Mouse (Mus musculus) frontal cortex, postnatal 36 days (tissue): ENCODE data around the gene Olfr1369-ps1.
A peak's percentile ranks its signal among the peaks of the same experiment; 100 is the strongest.
"Not testable (repeated sequence)": the region's sequence is repeated elsewhere in the genome, so short reads cannot be mapped to it uniquely, and the experiment has no call there.

ENCODE experiments used
- DNase-seq, 2 experiments: peaks; one replicate each; pipeline ENCODE4 v3.0.0; 2022; ENCODE audit warnings: low spot score in 2 of 2

Olfr1369-ps1 gene

DNA sequence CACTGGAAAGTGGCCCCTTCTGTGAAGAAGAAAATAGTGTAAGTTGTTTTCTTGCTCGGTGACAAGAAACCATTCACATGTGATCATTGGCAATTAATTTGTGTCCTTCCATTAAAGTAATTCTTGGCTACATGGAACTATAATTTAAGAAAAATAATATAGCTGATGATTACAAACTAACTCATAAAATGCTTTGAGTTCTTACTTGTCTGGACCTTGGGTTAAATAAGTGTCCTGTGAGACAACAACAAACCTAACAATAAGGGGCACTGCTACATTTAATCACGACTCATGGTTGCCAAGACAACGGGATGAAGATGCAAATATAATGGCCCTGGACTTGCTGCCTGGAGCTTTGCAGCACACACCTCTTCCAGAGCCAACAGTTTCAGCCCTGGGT lies at the start of gene Olfr1369-ps1:
Gene Olfr1369-ps1 (plus strand): TSS at position 301 of the 400 bp plus-strand sequence.
- not testable (repeated sequence) for DNase-seq

DNA sequence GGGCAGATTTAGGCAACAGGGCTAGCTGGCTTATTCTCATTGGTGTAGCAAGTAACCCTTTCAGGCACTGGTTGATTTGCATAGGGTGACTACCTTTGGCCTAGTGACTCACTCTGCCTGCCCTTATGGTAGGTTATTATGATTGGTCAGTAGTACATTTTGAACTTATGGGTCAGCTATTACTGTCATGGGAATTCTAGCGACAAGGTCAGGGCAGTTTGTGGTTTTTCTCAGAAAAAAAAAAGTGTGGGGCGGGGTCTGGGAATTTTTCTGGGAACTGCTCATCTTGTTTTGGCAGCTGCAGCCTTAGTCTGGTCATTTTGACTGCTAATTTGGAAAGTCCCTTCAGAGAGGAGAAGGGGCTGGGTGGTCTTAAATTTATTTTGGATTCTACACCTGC lies 45.3 kb upstream of the Olfr1369-ps1 start:
- DNase-seq: no peak

DNA sequence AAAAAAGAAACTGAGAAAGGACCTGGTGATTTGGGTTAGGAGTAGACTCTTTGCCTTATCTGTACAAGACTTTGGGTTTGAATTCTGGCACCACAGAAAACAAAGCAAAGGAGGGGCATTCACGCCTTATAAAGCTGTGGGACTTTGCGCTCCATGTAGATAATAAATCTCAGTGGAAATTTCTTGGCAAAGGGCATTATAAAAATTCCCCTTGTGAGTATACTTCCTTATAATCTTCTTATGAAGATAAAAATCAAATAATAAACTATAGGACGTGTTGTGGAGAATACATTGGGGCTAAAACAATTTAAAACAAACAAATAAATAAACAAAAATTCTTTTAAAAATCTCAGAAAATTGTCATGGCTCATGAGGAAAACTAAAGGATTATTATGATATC lies 36.4 kb upstream of the Olfr1369-ps1 start, which contains the start of gene Olfr1370:
Gene Olfr1370 (minus strand): TSS at position 101 of the 400 bp plus-strand sequence.
- no peak for DNase-seq

DNA sequence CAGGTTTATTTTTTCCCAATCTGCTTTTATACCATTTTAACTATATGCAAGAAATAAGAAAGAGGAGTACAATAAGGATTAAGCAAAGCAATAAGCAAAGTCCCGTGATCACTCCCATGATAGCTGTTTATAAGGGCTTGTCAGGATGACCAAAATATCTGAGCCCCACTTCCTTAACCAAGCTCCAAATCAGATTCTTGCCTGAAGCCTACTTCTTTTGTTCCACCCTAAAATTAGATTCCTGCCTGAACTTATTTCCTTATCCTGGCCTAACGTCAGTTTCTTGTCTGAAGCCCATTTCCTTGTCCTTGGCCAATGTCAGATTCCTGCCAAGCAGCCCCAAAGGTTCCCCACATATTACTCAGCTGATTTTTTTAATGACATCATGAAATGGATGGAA lies 28.6 kb upstream of the Olfr1369-ps1 start:
- DNase-seq: no peak

DNA sequence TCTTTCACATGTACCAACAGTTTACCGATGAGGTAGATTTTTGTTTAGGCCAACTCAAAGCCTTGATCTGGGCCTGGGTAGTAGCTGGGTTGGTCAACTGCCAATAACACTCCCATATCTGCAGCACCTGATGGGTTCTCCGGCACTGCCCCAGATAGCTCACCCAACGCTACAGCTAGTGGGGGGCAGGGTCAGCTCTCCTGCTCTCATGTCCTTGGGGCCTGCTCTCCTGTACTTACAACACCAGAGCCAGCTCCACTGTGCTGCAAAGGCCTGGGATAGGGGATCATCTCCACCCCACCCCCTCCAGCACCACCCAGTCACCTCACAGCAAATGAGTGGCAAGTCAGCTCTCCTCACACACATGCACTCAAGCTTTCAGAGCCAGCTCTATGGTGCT lies 1.5 kb upstream of the Olfr1369-ps1 start:
- DNase-seq: no peak

DNA sequence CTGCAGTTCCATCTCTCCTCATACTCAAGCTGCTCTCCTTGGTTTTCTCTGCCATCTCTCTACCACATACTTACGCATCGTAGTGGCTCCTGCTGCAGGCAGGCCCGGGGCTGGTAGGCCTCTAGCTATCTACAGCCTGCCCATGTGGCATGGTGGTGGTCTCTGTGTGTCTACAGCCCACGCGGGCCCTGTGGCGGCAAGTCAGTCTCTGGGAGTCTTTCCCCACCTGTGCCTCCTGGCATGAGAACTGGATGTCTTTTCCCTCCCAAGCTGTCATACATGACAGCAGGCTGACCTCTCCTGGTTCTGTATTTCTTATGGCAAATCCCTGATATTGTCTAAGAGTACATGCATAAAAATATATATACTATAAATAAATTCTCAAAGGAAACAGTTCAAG lies 842 bp upstream of the Olfr1369-ps1 start:
- no peak for DNase-seq

DNA sequence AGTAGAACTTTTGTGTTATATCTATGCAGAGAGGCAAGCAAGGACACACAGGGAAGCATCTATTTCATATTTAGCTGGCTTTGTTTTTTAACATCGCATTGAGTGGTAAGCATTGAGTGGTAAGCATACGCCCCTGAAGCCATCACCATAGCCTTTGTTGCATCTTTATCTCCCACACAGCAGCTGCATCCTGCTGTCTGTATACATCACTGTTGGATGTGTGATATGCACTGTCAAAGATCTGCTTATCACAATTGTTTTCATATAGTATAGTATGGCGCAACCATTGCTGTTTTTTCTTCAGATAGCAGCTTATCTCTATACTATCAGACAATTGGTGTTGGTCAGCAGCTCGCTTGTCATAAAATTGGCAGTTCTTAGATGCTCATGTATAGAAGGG lies 2.8 kb downstream of the Olfr1369-ps1 start:
- no peak for DNase-seq

DNA sequence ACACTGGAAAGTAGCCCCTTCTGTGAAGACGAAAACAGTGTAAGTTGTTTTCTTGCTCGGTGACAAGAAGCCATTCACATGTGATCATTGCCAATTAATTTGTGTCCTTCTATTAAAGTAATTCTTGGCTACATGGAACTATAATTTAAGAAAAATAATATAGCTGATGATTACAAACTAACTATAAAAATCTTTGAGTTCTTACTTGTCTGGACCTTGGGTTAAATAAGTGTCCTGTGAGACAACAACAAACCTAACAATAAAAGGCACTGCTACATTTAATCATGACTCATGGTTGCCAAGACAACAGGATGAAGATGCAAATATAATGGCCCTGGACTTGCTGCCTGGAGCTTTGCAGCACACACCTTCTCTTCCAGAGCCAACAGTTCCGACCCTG lies 18.1 kb downstream of the Olfr1369-ps1 start, which contains the start of gene Olfr263:
Gene Olfr263 (plus strand): TSS at position 301 of the 400 bp plus-strand sequence.
- not testable (repeated sequence) for DNase-seq

DNA sequence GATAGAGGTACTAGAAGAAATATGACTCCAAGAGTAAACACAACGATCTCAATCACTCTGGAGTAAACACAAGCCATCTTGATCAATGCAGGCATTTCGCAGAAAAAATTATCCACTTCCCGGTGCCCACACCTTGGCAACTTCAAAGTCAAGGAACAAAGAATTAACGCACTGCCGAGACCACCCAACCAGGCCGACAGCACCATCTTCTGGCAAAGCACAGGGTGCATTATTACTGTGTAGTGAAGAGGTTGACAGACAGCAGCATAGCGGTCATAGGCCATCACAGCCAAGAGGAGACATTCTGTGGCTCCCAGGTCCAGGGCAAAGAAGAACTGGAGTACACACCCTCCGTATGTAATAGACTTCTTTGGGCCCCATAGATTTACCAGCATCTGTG lies 31.1 kb downstream of the Olfr1369-ps1 start:
- DNase-seq: no peak

DNA sequence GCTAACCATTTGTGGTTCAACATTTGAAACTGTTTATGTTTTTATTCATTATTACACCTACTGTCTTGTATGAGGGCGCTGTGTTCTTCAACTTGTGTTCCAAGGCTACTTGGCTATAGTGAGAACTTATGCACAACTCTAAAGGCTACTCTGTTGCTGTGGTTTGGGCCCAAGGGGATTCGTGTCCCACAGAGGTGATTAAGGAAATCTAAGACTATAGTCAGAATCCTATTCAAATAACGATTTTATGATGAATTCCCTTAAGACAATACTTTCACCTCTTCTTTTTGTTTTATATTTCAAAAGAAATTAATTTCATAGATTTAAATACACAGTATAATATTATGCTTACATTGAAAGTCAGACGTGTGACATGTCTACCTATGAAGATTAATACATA lies 34.5 kb downstream of the Olfr1369-ps1 start, which contains the start of gene Olfr1368:
Gene Olfr1368 (minus strand): TSS at position 101 of the 400 bp plus-strand sequence.
- DNase-seq: no peak

DNA sequence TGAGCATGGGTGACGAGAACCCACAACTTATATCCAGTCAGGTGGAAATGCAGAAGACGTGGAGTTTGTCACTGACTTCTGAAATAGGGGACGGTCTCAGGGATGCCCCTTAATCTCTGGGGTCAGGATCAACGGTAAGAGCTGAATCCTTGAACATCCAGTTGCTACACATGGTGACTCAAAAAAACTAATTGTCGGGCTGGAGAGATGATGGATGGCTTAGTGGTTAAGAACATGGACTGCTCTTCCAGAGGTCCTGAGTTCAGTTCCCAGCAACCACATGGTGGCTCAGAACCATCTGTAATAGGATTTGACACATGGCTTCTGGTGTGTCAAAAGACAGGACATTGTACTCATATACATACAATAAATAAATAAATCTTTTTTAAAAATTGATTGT lies 44.6 kb downstream of the Olfr1369-ps1 start:
- no peak for DNase-seq

DNA sequence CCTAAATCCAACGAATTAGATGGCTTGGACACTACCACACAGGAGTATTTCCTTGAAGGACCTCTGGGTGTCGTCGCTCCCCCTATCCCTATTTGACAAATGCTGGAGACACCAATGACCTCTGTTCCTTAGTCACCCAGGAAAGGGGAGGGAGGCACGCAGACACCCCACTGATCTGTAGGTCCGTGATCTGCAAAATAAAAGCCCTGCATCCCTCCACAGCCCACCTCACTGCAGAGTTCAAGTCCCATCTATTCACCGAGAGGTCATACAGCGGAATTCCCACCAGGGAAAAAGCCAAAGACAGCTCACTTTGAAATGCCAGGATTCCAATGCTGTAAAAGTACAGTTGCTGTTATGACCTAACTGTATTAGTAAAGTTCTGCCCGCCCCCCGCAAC lies 46.8 kb downstream of the Olfr1369-ps1 start:
- no peak for DNase-seq

DNA sequence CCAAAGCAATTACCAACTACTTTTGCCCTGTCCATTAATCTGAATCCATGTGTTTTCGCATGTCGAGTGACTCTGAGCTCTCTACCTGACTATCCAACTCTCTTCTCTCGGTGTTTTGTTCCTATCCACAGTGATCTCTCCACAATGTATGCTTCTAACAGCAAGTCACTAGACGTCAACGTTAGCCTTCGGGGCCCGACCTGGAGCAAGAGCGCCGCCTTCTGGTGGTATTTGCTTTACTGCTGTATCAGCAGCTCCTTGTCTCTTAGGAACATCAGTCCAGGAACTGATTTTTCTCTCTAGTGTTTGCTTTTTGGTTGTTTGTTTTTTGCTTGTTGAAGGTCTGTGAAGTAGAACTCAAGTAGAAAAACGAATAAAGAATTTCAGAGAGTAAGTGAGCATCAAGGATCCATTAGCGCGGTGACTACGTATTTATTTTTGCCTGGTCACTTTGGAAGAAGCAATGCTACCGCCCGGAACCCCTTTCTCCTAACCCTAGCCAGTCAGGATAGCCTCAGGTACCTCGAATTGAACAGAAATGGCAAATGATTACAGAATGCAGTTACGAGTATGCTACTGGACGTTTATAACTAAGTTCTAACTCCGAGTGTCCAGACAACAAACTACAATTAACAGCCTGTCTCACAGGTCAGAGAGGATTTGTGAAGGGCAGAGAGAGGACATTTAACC lies 47.6 kb downstream of the Olfr1369-ps1 start:
- DNase-seq: peak; percentile 87 to 91

DNA sequence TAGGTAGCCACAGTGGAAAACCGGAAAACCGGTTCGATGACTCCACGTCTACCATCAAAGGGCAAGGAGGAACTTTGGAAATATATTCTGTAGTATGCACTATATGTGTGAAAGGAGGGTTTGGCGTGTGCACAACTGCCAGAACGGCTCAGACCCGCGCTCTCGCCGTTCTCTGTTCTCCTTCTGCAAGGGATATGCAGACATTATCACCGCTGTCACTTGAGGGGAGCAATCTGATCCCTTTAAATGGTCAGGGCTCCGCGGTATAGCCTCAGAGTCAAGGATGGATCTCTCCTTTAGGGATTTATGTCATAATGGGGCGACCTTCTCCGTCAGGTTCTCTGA lies 48.2 kb downstream of the Olfr1369-ps1 start:
- peak in 1 of 2 experiments; percentile 17 for DNase-seq

DNA sequence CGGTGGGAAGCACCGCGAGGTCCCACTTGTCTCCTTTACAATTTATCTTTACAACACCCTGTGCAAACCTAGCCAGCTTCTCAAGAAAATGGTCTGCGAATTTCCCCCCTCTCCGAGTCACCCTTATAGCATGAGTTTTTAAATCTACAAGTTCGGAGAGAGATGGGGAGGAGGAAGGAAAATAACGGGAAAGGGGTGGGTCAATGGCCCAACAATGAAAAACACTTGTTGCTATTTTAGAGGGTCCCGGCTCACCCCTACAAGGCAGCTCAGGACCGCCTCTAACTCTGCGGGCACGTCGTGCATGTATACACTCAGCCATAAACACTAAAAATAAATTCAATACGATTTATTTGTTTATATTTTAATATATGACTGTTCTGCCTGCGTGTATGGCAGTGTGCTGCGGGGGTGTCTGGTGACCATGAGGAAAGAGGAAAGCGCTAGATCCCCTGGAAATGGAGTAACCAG lies 48.8 kb downstream of the Olfr1369-ps1 start:
- peak; percentile 9 to 29 for DNase-seq

DNA sequence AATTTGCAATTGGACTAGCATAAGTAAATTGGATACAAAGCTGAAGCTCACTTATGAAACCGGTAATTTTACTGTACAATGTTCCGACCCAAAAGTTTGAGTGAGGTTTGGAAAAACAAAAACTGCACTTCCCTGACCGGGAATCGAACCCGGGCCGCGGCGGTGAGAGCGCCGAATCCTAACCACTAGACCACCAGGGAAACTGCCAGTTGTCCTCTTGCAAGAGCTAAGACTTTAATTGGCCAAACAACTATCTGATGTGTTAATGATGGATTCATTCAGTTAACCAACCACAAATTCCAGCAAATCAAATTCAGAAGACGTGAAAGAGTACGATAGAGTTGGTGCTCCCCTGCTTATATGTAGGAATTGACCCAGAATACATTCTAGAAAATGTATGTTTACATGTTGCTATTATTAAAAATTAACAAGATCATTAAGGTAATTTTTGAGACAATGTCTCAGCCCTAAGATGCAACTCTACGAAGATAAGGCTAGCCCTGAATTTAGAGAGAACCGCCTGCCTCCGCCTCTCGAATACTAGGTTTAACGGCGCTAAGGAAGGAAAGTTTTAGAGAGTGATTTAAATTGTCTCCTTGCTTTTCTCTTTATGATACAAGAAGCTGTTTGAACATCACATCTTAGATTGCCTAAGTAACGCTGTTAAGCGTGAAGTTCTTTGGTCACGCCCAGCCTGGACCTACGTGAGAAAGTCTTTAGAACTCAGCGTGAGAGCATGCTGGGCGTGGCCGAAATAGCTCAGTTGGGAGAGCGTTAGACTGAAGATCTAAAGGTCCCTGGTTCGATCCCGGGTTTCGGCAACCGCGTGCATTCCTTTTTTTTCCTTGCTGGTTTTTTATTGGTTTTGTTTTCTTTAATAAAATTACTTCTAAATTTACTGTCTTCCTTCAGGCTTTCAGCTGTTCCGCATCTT lies 49.6 kb downstream of the Olfr1369-ps1 start:
- DNase-seq: peak; percentile 96 to 97

DNA sequence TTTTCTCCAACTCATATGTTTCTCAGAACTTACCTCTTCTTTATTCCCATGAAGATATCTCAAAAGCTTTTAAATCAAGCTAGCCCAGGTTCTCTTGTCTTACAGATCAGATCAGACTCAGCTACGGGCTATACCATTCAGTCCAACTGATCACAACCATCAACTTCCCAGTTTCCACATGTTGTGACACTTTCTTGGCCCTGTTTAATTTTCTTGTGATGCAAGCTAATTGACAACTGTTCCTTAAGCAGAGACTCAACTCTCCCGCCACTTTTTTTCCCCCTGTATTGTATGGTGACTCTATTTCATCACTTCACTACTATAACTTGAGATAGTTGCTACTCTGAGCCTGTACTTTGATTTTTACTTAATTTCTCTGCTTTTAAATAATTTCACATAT lies 50.3 kb downstream of the Olfr1369-ps1 start:
- no peak for DNase-seq

DNA sequence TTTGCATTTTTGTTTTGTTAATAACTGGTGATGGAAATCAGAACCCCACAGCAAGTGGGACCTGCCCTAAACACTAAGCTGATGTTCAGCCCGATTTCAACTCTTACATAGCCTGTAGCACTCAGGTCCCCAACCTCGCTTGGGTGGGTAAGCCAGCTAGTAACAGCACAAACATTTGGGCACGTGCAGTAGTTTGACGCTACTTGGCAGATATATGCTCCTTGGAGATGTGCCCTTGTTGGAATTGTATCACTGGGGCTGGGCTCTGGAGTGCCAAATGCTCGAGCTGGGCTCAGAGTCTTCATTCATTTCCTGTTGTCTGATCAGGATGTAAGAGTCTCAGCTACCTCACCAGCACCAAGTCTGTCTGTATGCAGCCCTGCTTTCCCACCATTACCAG lies 51.3 kb downstream of the Olfr1369-ps1 start:
- no peak for DNase-seq

DNA sequence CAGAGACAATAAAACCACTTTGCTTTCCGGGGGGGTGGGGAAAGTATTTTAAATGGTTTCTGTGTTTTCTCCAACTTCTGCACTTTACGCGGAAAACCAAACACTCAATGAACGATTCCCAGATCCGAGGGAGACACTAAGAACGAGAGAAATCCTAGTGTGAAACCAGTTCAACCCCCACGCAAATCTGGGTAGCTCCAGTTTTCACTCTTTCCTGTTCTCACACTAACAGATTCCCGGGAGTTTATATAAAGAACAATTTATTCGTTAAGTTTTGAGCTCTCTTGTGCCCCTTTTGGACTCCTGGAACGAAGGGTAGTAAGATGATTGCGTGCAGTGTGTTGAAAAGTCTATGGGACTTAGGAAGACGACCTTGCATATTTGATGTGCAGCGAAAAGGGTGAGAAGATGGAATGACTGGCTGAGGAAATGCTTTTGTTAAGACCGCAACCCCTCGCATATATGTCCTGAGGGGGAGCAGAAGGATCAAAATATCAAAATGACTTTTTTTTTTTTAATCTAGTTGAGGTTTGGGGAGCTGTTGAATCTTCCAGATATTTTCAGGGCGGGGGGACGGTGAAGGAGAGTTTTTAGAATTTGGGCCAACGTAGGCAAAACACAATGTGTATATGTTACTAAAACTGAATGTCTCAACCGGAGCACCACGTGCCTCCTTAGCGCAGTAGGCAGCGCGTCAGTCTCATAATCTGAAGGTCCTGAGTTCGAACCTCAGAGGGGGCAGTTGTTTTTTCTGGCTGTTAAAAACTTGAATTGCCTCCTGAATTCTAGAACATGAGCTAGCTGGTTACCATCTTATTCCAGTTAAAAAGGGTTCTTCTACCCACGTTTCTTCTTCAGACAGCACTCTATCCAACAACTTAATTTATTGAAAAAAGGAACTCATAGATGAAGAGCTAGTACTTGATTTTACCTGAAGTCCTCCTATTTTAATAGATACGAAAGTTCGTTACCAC lies 55.9 kb downstream of the Olfr1369-ps1 start:
- peak; percentile 82 to 90 for DNase-seq

DNA sequence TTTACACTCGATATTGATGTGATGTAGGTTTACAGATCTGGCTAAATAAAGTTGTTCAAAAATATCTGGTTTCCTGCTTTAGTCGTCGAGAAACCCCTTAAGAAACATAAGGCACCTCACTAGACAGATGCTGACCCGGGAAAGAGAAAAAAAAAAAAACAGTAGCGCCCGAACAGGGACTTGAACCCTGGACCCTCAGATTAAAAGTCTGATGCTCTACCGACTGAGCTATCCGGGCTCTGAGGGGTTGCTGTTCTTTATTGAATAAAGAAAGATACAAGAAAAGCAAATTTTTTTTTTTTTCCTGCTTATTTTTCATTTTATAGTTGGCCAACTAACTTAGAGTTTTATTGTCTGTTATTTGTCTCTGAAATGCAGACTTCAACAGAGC lies 56.6 kb downstream of the Olfr1369-ps1 start:
- DNase-seq: peak; percentile 15 to 34

DNA sequence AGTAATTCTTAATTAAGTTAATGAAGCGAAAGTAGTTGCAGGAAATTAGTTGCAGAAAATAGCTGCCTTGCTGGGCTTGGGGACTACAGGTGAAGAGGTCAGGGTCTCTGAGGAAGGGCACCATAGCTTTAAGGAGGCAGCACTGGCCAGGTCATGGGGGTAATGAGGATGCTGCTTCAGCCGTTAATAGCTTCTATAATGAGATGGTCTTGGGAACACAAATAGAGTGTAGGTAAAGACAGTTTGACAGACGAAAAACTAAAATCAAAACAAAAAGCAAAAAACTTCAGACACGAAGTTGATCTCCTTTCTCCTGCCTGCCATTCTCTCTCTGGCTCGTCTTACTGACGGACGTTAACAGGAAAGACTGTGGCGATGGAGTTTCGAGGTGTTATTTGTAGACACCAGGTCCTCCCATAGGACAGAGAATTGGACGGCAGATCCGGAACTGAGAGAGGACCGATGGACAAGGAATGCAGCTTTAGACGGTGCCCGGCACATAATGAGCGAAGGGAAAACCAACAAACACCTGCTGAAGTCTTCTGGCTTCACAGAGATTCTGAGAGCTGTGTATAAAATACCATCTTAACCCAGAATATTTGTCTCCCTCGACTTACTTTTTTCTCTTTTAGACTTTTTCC lies 57.2 kb downstream of the Olfr1369-ps1 start:
- DNase-seq: peak; percentile 44 to 49
